Mouse (Mus musculus) thymus, adult 2 months (tissue): ENCODE measurements around the gene Pacrg.

Source experiments
- CTCF ChIP-seq: fragments of 200-500 bp; IDR thresholded peaks from 2 replicates; pipeline ENCODE4 v1.5.1; 2012; ENCODE audit warnings: mild to moderate bottlenecking, control low read depth, low read length, moderate library complexity, borderline replicate concordance; ENCODE audit not compliant: control insufficient read depth, poor library complexity, insufficient read depth; ENCODE audit errors: extremely low read depth
- POLR2A ChIP-seq: fragments of 200-500 bp; IDR thresholded peaks from 2 replicates; pipeline ENCODE4 v1.6.1; 2012; ENCODE audit warnings: mild to moderate bottlenecking, low read length, control low read depth, moderate library complexity; ENCODE audit not compliant: control insufficient read depth, poor library complexity, insufficient read depth; ENCODE audit errors: extremely low read depth

GRCm38 (mm10) chr17:10356294-10356693 lies 483.8 kb downstream of the Pacrg start:
- TF ChIP-seq POLR2A, result no peak
- TF ChIP-seq CTCF, result no peak
